ENCODE assay signal across 8 mouse cellular contexts in the genomic region with DNA sequence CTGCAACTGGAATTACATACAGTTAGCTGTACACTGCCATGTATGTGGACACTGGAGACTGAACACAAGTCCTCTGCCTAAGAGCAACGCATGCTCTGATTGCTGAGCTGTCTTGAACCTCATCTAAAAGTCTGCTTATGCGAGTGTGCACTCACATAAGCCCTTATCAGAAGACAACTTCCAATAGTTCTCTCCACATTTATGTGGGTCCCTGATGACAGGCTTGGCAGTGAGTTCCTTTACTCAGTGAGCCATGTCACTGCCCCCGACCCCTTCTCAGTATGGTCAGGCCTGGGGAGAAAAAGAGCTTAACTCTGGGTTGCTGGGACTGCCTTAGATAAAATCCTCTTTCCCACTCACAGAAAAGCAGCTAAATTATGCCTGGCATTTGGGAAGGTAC. TPM values are rescaled to one million over a fixed set of nuclear protein-coding genes. Genes with fewer than 3 reads are reported as not detected.
DNase-seq lines count a peak whose midpoint lies in the region; ATAC-seq and TF ChIP-seq lines count a peak whose summit lies in the region.

A gene (plus strand): TSS at position 274 of the 400 bp plus-strand sequence.

- TF ChIP-seq POLR2A in cerebellum, adult 2 months (IDR thresholded peaks at IDR 0.05; ENCODE audit: borderline replicate concordance, insufficient read depth, low read length): no peak

- peak within 1 kb of the TSS; percentile 98 for H3K4me3 ChIP-seq in cerebellum, adult 2 months (replicated peaks; ENCODE audit: insufficient read depth, low read depth, low read length)
- peak within 1 kb of the TSS; percentile 67 for H3K4me3 ChIP-seq in neural tube, embryonic 11.5 days (ENCODE audit: low read depth, low read length)
- H3K4me3 ChIP-seq in hindbrain, postnatal 0 days (ENCODE audit: low read length): peak within 1 kb of the TSS; percentile 80
- peak within 1 kb of the TSS; percentile 78 for H3K4me3 ChIP-seq in midbrain, embryonic 13.5 days (replicated peaks)

- no peak for ATAC-seq in neural tube, embryonic 11.5 days (ENCODE audit: insufficient read depth, low FRiP score, low TSS enrichment)
- no peak for ATAC-seq in hindbrain, postnatal 0 days
- ATAC-seq in midbrain, embryonic 13.5 days: no peak

- H3K4me1 ChIP-seq in cerebellum, adult 2 months (ENCODE audit: control insufficient read depth, insufficient read depth, low read length): peaks cover 9% of the 10 kb centered on the region
- H3K4me1 ChIP-seq in neural tube, embryonic 11.5 days (ENCODE audit: control insufficient read depth, insufficient read depth, low read length): peaks cover 20% of the 10 kb centered on the region
- peaks cover 39% of the 10 kb centered on the region for H3K4me1 ChIP-seq in hindbrain, postnatal 0 days (ENCODE audit: insufficient read depth, low read length)
- H3K4me1 ChIP-seq in midbrain, embryonic 13.5 days (replicated peaks): peaks cover 56% of the 10 kb centered on the region

- H3K9ac ChIP-seq in neural tube, embryonic 11.5 days (ENCODE audit: low read length): peak within 1 kb of the TSS; percentile 78; the same call in 1 of the 2 replicates
- H3K9ac ChIP-seq in hindbrain, postnatal 0 days (replicated peaks; ENCODE audit: low read length): peak within 1 kb of the TSS; percentile 92
- H3K9ac ChIP-seq in midbrain, embryonic 13.5 days (replicated peaks): peak within 1 kb of the TSS; percentile 92

- WGBS in cerebellum, adult 2 months: 72% methylated on average over 3 of the region's 3 CpGs
- WGBS in neural tube, embryonic 11.5 days: 92% methylated on average over 3 of the region's 3 CpGs
- WGBS in hindbrain, postnatal 0 days: 80% methylated on average over 3 of the region's 3 CpGs
- 57% methylated on average over 3 of the region's 3 CpGs for WGBS in midbrain, embryonic 13.5 days

- H3K27me3 ChIP-seq in cerebellum, adult 2 months (ENCODE audit: control insufficient read depth, insufficient read depth, low read length): no peaks in the 10 kb centered on the region
- no peaks in the 10 kb centered on the region for H3K27me3 ChIP-seq in neural tube, embryonic 11.5 days (ENCODE audit: control insufficient read depth, insufficient read depth, low read length)
- no peaks in the 10 kb centered on the region for H3K27me3 ChIP-seq in hindbrain, postnatal 0 days (ENCODE audit: insufficient read depth, low read length)
- no peaks in the 10 kb centered on the region for H3K27me3 ChIP-seq in midbrain, embryonic 13.5 days

- no peak for TF ChIP-seq CTCF in cerebellum, adult 2 months (IDR thresholded peaks at IDR 0.05; ENCODE audit: borderline replicate concordance, insufficient read depth, low read depth, low read length)
- no peak for TF ChIP-seq CTCF in hindbrain, postnatal 0 days (IDR thresholded peaks at IDR 0.05; ENCODE audit: low read depth)

- peak within 1 kb of the TSS; percentile 99 for H3K27ac ChIP-seq in cerebellum, adult 2 months (ENCODE audit: insufficient read depth, low read length)
- H3K27ac ChIP-seq in neural tube, embryonic 11.5 days (ENCODE audit: low read depth, low read length): no peak within 1 kb of the TSS
- H3K27ac ChIP-seq in hindbrain, postnatal 0 days: peak within 1 kb of the TSS; percentile 95
- peak within 1 kb of the TSS; percentile 97 for H3K27ac ChIP-seq in midbrain, embryonic 13.5 days

- no peak for DNase-seq in cerebellum, adult 2 months
- DNase-seq in cerebellum, adult 11 months: no peak
- no peak for DNase-seq in neural tube, embryonic 11.5 days (ENCODE audit: low spot score)
- DNase-seq in neural tube, embryonic 10.5 days (ENCODE audit: extremely low spot score, low spot score): no peak
- DNase-seq in hindbrain, postnatal 0 days (ENCODE audit: low spot score): no peak
- no peak for DNase-seq in embryo, embryonic 11 days
- DNase-seq in embryo, embryonic 10.5 days (ENCODE audit: low spot score): no peak

- peak within 1 kb of the TSS; percentile 90 for H3K4me2 ChIP-seq in neural tube, embryonic 11.5 days (ENCODE audit: low read depth)
- peak within 1 kb of the TSS; percentile 90 for H3K4me2 ChIP-seq in hindbrain, postnatal 0 days (ENCODE audit: low read depth, low read length)
- H3K4me2 ChIP-seq in midbrain, embryonic 13.5 days (replicated peaks): peak within 1 kb of the TSS; percentile 91

- no peaks in the 10 kb centered on the region for H3K9me3 ChIP-seq in neural tube, embryonic 11.5 days (ENCODE audit: control insufficient read depth, low read length)
- no peaks in the 10 kb centered on the region for H3K9me3 ChIP-seq in hindbrain, postnatal 0 days (ENCODE audit: low read length)
- no peaks in the 10 kb centered on the region for H3K9me3 ChIP-seq in midbrain, embryonic 13.5 days

- peaks cover 7% of the 10 kb centered on the region for H3K36me3 ChIP-seq in neural tube, embryonic 11.5 days (ENCODE audit: control insufficient read depth, insufficient read depth, low read length)
- H3K36me3 ChIP-seq in hindbrain, postnatal 0 days (ENCODE audit: insufficient read depth, low read length): peaks cover 12% of the 10 kb centered on the region
- peaks cover 19% of the 10 kb centered on the region for H3K36me3 ChIP-seq in midbrain, embryonic 13.5 days

RNA-seq across cellular contexts. Expression of the gene that starts here (rescaled TPM):
- 352 and 374 TPM in 2 replicates for polyA plus RNA-seq in cerebellum, adult 2 months (2012; rRNA removed)
- 14.6 and 15.0 TPM in 2 replicates for polyA plus RNA-seq in neural tube, embryonic 11.5 days (2014; fragmentation: Nextera tagmentation; extraction: Ambion mirVana)
- 209 and 225 TPM in 2 replicates for total RNA-seq in hindbrain, postnatal 0 days (2014; rRNA removed)
- polyA plus RNA-seq in hindbrain, postnatal 0 days (2015; fragmentation: Nextera tagmentation; extraction: Ambion mirVana): 18.8 and 22.4 TPM in 2 replicates
- 34.9 and 37.2 TPM in 2 replicates for polyA plus RNA-seq in midbrain, embryonic 13.5 days (2015; fragmentation: Nextera tagmentation; extraction: Ambion mirVana)
